Mouse (Mus musculus): ENCODE measurements at regions not wholly inside any gene's neighbourhood (a gene's known extent, or its start where the extent isn't known, plus 50 kb on each side); places are given as distances from the start of the nearest gene placed in this dataset.

GRCm38 (mm10) chr9:89826712-89827548 is 82.8 kb upstream of the Rasgrf1 start:
- TF ChIP-seq EP300 (IDR thresholded peaks at IDR 0.05; ENCODE audit: low read depth) (no peak), CTCF (IDR thresholded peaks at IDR 0.05; ENCODE audit: low read depth) (peak; percentile 87)

Measured in liver, embryonic 14.5 days (tissue).